Mouse (Mus musculus): ENCODE measurements around the gene Surf6.

DNA sequence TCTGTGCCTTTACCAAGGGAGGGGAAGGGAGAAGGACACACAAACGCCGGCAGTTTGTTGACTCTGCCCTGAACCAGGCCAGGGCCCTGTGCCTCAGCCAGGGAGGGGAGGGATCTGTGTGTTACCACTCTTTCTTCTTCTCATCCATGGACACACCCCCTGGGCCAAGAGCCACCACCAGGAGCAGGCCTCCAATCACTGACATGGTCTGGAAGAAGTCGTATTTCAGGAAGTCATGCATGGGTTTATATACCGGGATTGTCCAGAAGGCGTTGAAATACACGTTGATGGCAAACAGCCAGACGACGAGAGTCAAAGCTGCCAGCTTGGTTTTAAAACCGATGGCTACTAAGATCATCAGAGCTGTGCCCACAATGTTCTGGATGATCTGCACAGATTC lies 19.1 kb upstream of the Surf6 start:
- TF ChIP-seq GATA1 (IDR thresholded peaks at IDR 0.05; ENCODE audit: borderline replicate concordance, low read length), result no peak
- TF ChIP-seq FLI1 (IDR thresholded peaks at IDR 0.05; ENCODE audit: low read length), result no peak
